Mouse (Mus musculus) small intestine, adult 2 months (tissue): Measurements from ENCODE around the gene Tekt4. TPM values are rescaled to one million over a fixed set of nuclear protein-coding genes. Genes with fewer than 3 reads are reported as not detected.
A peak's percentile ranks its signal among the peaks of the same experiment; 100 is the strongest.

Source experiments
- H3K27ac ChIP-seq: fragments of 200-500 bp; 2 replicates; pipeline ENCODE4 v1.5.1; 2012; ENCODE audit warnings: low read depth, low read length, control low read depth, inconsistent platforms; ENCODE audit not compliant: insufficient read depth
- H3K27me3 ChIP-seq: fragments of 200-500 bp; 2 replicates; pipeline ENCODE4 v1.6.1; 2012; ENCODE audit warnings: mild to moderate bottlenecking, moderate library complexity, low read length, inconsistent platforms; ENCODE audit not compliant: control insufficient read depth, insufficient read depth
- H3K36me3 ChIP-seq: fragments of 200-500 bp; 2 replicates; pipeline ENCODE4 v1.6.1; 2012; ENCODE audit warnings: mild to moderate bottlenecking, low read length, control low read depth, inconsistent platforms; ENCODE audit not compliant: control insufficient read depth, insufficient read depth
- H3K4me1 ChIP-seq: fragments of 200-500 bp; 2 replicates; pipeline ENCODE4 v1.6.1; 2012; ENCODE audit warnings: low read length, inconsistent platforms, mixed read lengths; ENCODE audit not compliant: control insufficient read depth, insufficient read depth, insufficient read length
- H3K4me3 ChIP-seq: fragments of 200-500 bp; 2 replicates; pipeline ENCODE4 v1.5.1; 2012; ENCODE audit warnings: low read depth, mild to moderate bottlenecking, control low read depth, inconsistent platforms, low read length, moderate library complexity
- CTCF ChIP-seq: fragments of 200-500 bp; IDR thresholded peaks from 2 replicates; pipeline ENCODE4 v1.5.1; 2012; ENCODE audit warnings: low read depth, mild to moderate bottlenecking, control low read depth, inconsistent platforms, low read length, moderate library complexity, mixed read lengths; ENCODE audit not compliant: insufficient replicate concordance, insufficient read length; ENCODE audit errors: extremely low read depth
- POLR2A ChIP-seq: fragments of 200-500 bp; IDR thresholded peaks from 2 replicates; pipeline ENCODE4 v1.6.1; 2012; ENCODE audit warnings: low read depth, mild to moderate bottlenecking, control low read depth, inconsistent platforms, low read length, moderate library complexity
- WGBS: fragments of 180-500 bp; shearing (Covaris S2); methylation state at CpG from one replicate; pipeline ENCODE4 v1.1.7; 2018; 5-methylcytosine and 5-hydroxymethylcytosine counted together
- polyA plus RNA-seq: library from polyadenylated mRNA; depleted of rRNA; stranded (reverse); fragments of >200 nt; gene quantifications from 2 replicates; pipeline ENCODE4 v1.2.3, GENCODE M21; 2012

The Tekt4 gene
- polyA plus RNA-seq, 1 experiment, result not detected

DNA sequence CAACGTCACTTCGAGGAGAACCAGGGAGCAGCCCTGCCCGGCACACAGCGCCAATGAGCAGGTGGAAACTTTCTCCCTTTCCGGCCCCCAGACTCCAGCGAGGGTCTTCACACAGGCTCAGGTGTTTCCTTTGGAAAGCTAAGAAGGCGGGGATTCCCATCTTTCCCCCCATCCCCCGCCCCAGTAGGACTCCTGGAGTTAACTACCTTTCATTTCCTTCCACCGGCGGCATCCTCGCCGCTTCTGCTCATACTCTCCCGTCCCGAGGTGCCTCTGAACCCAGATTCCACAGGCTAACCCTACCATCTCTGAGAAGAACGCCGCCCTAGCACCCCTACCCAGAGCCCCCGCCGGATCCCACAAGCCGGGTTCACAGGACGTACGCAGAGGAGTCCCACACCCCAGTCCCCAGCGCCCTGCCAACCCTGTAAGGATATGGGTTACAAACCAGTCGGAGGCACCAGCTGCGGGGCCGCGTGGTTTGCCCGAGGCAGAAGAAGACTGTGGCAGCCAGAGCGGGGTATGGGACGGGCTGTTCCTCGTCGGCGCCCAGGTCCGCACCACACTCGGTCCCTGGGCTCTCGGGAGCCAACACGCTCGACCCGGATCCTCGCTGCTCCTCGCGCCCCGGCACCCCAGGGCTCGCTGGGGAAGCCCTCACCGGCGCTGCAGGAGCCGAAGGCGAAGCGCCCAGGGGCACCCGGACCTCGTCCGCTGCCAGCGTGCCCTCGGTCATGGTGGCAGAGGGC, 21.8 kb upstream of the Tekt4 start:
- Histone ChIP-seq H3K27ac (no peak overlapping the region), H3K4me3 (peak overlapping the region; percentile 61), H3K36me3 (no peaks in the 10 kb centered on the region), H3K27me3 (peaks cover 25% of the 10 kb centered on the region), H3K4me1 (no peaks in the 10 kb centered on the region; the same call in 1 of the 2 replicates)
- no peak for TF ChIP-seq CTCF
- no peak for TF ChIP-seq POLR2A
- 3% methylated on average over 52 of the region's 53 CpGs for WGBS

DNA sequence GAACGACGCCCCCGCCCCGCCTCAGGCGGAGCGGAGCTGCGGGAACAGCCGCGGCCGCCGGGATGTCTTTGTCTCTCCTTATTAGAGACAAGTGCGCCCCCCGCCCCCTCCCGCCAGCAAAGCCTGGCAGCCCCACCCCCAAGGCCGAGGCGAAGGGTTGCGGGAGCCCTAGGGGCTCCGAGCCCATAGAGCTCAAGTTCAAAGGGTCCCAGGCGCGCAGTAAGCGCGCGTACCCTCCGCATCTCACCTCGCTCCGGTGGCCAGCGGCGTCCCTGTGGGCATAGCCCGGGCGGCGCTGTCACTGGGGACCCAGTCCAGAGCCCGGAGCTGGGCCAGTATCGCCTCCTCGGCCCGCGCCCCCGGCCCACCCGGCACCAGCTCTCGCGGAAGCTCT, 21.2 kb upstream of the Tekt4 start:
- TF ChIP-seq CTCF (no peak), POLR2A (no peak)
- Histone ChIP-seq H3K4me3 (peak overlapping the region; percentile 61), H3K36me3 (no peaks in the 10 kb centered on the region), H3K4me1 (no peaks in the 10 kb centered on the region; the same call in 1 of the 2 replicates), H3K27me3 (peaks cover 25% of the 10 kb centered on the region), H3K27ac (no peak overlapping the region)
- WGBS, result 1% methylated on average over 37 of the region's 40 CpGs

- TF ChIP-seq CTCF (no peak), POLR2A (no peak)
- WGBS, result under 1% methylated on average over 87 of the region's 103 CpGs
- Histone ChIP-seq H3K4me1 (no peaks in the 10 kb centered on the region; the same call in 1 of the 2 replicates), H3K27me3 (peaks cover 25% of the 10 kb centered on the region), H3K36me3 (no peaks in the 10 kb centered on the region), H3K27ac (no peak within 1 kb of the TSS), H3K4me3 (peak within 1 kb of the TSS; percentile 61)
These were observed 20.5 kb upstream of the Tekt4 start, which contains the start of gene Cacna1h for GRCm38 (mm10) chr17:25433617-25434606. Gene Cacna1h, minus strand, starts transcription at chr17:25433783.

DNA sequence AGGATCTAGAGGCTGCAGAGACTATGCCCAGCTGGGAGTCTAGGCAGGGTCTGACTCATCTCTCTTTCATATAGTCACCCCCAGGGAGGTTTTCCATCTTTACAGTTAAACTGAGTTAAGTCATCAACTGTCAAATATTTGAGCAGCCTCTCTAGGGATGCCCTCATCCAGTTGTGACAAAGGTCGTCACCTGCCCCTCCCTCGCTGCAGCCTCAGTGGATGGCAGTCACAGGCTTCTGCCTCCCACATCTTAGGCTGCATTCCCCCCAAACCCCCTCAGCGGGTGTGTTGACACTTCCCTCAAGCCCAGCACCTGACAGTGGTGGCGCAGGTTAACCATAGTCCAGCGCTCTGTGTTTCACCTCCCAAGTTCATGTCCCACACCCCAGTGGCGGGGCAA, 13.0 kb upstream of the Tekt4 start:
- 66% methylated on average over 6 of the region's 6 CpGs for WGBS
- H3K4me3 ChIP-seq, result no peak overlapping the region
- TF ChIP-seq CTCF (no peak), POLR2A (no peak)
- H3K36me3 ChIP-seq, result no peaks in the 10 kb centered on the region
- H3K4me1 ChIP-seq, result no peaks in the 10 kb centered on the region
- H3K27ac ChIP-seq, result no peak overlapping the region
- H3K27me3 ChIP-seq, result no peaks in the 10 kb centered on the region; the same call in none of the 2 replicates

GRCm38 (mm10) chr17:25442889-25443288, 11.5 kb upstream of the Tekt4 start:
- Histone ChIP-seq H3K27ac (no peak overlapping the region), H3K4me3 (no peak overlapping the region), H3K27me3 (no peaks in the 10 kb centered on the region; the same call in none of the 2 replicates), H3K36me3 (no peaks in the 10 kb centered on the region), H3K4me1 (no peaks in the 10 kb centered on the region)
- no peak for TF ChIP-seq POLR2A
- TF ChIP-seq CTCF, result no peak
- 60% methylated on average over 3 of the region's 3 CpGs for WGBS

- Histone ChIP-seq H3K36me3 (no peaks in the 10 kb centered on the region), H3K27ac (0 out of 2 replicates have a peak overlapping the region, but pooled peaks have one; percentile 8), H3K27me3 (no peaks in the 10 kb centered on the region; the same call in none of the 2 replicates), H3K4me1 (no peaks in the 10 kb centered on the region), H3K4me3 (no peak overlapping the region)
- TF ChIP-seq POLR2A, result no peak
- TF ChIP-seq CTCF, result no peak
- 11% methylated on average over 4 of the region's 4 CpGs for WGBS
These were observed 9.3 kb upstream of the Tekt4 start for GRCm38 (mm10) chr17:25445074-25445473.

GRCm38 (mm10) chr17:25445841-25446240, 8.6 kb upstream of the Tekt4 start:
- H3K4me1 ChIP-seq, result no peaks in the 10 kb centered on the region
- H3K36me3 ChIP-seq, result no peaks in the 10 kb centered on the region
- 90% methylated on average over 3 of the region's 3 CpGs for WGBS
- TF ChIP-seq POLR2A (no peak), CTCF (no peak)
- H3K4me3 ChIP-seq, result no peak overlapping the region
- H3K27me3 ChIP-seq, result no peaks in the 10 kb centered on the region; the same call in none of the 2 replicates
- H3K27ac ChIP-seq, result no peak overlapping the region
